Mouse (Mus musculus) forebrain, embryonic 16.5 days (tissue): ENCODE measurements around the gene Nr2e3. TPM values are rescaled to one million over a fixed set of nuclear protein-coding genes. Genes with fewer than 3 reads are reported as not detected.

Experiments
- ATAC-seq: fragments of 200-750 bp; cut with Nextera tagmentation; 2 replicates; pipeline ENCODE4 v1.8.0; 2017; ENCODE audit warnings: mild to moderate bottlenecking, moderate library complexity
- H3K27ac ChIP-seq: fragments of 300-500 bp; sonication (generic); 2 replicates; pipeline ENCODE4 v1.5.1; 2014; ENCODE audit warnings: low read length, control low read depth
- H3K27me3 ChIP-seq: fragments of 300-500 bp; sonication (generic); replicated peaks from 2 replicates; pipeline ENCODE4 v1.6.1; 2014; ENCODE audit warnings: low read length; ENCODE audit not compliant: control insufficient read depth, insufficient read depth
- H3K36me3 ChIP-seq: fragments of 300-500 bp; sonication (generic); 2 replicates; pipeline ENCODE4 v1.6.1; 2014; ENCODE audit not compliant: control insufficient read depth, insufficient read depth
- H3K4me1 ChIP-seq: fragments of 300-500 bp; sonication (generic); replicated peaks from 2 replicates; pipeline ENCODE4 v1.6.1; 2014; ENCODE audit warnings: low read length; ENCODE audit not compliant: control insufficient read depth, insufficient read depth
- H3K4me2 ChIP-seq: fragments of 300-500 bp; sonication (generic); 2 replicates; pipeline ENCODE4 v1.6.1; 2014; ENCODE audit warnings: mild to moderate bottlenecking, low read length, control low read depth
- H3K4me3 ChIP-seq: fragments of 300-500 bp; sonication (generic); replicated peaks from 2 replicates; pipeline ENCODE4 v1.5.1; 2014; ENCODE audit warnings: mild to moderate bottlenecking, low read length, control low read depth
- H3K9ac ChIP-seq: fragments of 300-500 bp; sonication (generic); replicated peaks from 2 replicates; pipeline ENCODE4 v1.6.1; 2014; ENCODE audit warnings: low read depth, low read length, control low read depth
- H3K9me3 ChIP-seq: fragments of 300-500 bp; sonication (generic); 2 replicates; pipeline ENCODE4 v1.6.1; 2016; ENCODE audit warnings: low read length; ENCODE audit not compliant: control insufficient read depth
- WGBS: fragments of 180-500 bp; shearing (Covaris S2); extraction: QIAGEN DNeasy Blood & Tissue Kit; methylation state at CpG from one replicate; pipeline ENCODE4 v1.1.7; 2014; 5-methylcytosine and 5-hydroxymethylcytosine counted together
- polyA plus RNA-seq: library from polyadenylated mRNA; unstranded; fragments of >200 nt; fragmentation: Nextera tagmentation; extraction: Ambion mirVana; gene quantifications from 2 replicates; pipeline ENCODE4 v1.2.1, GENCODE M21; 2015

The Nr2e3 gene
- polyA plus RNA-seq, 1 experiment from 2014 or later = not detected

DNA sequence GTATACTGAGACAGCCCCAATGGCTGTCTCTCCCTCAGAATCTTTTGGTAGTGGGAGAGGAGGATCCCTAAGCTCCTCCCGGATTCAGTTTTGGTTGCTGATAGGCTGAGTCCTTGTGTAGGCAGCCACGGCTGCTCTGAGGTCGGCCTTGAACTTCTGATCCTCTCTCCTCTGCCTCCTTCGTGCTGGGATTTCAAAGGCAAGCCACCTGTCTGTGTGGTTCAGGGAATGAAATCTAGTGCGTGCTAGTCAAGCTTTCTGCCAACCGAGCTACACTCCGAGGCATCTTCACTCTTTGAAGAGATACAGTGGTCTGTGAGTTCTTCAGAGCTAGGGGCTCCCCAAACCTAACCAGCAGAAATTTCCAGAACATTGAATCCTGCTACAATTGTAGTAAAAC, 6.9 kb downstream of the Nr2e3 start:
- Histone ChIP-seq H3K27me3 (no peaks in the 10 kb centered on the region), H3K9ac (no peak overlapping the region), H3K27ac (no peak overlapping the region), H3K4me3 (no peak overlapping the region), H3K9me3 (no peaks in the 10 kb centered on the region), H3K36me3 (no peaks in the 10 kb centered on the region), H3K4me2 (no peak overlapping the region), H3K4me1 (no peaks in the 10 kb centered on the region)
- WGBS = 84% methylated on average over 7 of the region's 7 CpGs
- ATAC-seq = no peak

DNA sequence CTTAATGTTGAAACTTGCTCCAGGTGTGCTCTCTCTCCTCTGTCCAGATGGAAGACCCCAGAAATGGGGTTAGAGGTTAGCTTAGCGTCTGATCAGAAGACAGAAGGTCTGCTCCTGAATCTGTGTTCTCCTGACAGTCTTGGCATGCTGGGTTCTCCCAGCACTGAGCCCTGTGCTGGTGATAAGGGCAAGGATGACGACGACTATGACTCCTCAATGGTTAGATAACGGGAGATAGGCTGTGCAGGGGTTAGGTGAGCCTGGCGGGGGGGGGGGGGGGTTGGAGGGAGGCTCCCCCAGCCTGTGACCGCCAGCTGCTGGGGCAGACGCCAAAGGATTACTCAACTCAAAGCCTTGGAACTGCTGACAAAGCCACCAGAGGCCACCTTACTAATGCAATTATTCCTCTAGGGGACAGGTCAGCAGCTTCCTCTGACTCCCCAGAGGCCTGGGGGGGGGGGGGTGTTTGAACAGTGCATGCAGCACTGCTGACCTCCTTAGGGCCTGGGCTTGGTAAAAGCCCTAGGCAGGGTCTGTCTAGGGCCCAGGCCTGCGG, 7.9 kb downstream of the Nr2e3 start:
- WGBS = 56% methylated on average over 8 of the region's 8 CpGs
- no peaks in the 10 kb centered on the region for H3K4me1 ChIP-seq

DNA sequence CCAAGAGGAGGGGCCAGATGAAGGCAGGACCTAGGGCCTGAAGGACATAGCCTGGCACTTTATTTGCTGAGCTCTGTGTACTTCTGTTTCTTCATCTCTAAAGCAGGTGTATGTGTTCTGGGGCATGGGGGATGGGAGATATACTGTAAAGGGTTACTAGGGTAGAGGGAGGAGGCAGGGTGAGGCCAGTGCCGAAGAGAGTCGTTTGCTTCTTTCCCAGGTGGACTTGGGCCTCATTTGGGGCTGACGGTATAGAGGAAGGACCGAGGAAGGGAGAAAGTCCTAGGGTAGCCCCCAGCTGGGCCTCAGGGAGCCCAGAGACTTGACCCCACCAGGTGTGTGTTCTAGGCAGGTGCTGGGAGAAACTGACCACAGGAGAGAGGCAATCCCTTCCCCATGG, 8.5 kb downstream of the Nr2e3 start:
- Histone ChIP-seq H3K4me2 (no peak overlapping the region), H3K9ac (no peak overlapping the region), H3K4me3 (no peak overlapping the region), H3K36me3 (no peaks in the 10 kb centered on the region), H3K9me3 (no peaks in the 10 kb centered on the region), H3K4me1 (no peaks in the 10 kb centered on the region), H3K27me3 (no peaks in the 10 kb centered on the region), H3K27ac (no peak overlapping the region)
- no peak for ATAC-seq
- 86% methylated on average over 4 of the region's 4 CpGs for WGBS

More for the DNA sequence above, 7.9 kb downstream of the Nr2e3 start:
- no peak overlapping the region for H3K4me3 ChIP-seq
- H3K36me3 ChIP-seq = no peaks in the 10 kb centered on the region
- H3K27ac ChIP-seq = no peak overlapping the region
- no peaks in the 10 kb centered on the region for H3K9me3 ChIP-seq
- no peaks in the 10 kb centered on the region for H3K27me3 ChIP-seq
- H3K9ac ChIP-seq = no peak overlapping the region
- no peak for ATAC-seq
- H3K4me2 ChIP-seq = no peak overlapping the region

DNA sequence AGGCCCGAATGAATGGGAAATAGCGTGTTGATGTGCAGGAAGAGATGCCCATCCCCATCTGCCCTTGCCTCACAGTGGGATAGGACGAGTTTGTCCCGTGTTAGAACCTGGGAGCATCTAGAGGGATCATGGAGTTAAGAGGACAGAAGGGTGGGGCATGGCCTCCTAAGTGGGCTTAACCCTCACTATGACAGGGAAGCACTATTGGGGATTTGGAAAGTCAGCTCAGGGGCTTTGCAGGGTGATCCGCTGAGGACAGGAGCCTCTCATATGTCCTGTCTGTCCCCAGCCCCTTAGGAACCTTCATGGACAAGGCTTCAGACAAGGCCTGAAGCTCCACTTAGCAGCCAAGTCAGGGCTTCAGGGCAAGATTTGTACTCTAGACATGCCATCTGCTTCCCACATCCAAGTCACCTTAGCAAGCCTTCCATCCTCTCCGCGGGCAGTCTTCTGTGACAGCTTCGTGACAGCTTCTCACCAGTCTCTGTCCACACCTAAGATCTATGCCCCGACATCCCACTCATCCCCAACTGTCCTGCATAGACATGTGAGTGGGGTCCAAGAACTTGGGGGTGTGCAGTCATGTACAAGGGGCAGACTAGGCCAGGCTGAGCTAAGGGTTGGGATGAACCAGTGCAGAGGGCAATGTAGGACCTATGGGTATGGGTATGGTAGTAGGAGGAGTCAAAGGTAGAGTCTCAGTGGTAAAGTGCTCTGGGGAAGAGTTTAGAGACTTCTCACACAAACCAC, 9.3 kb downstream of the Nr2e3 start:
- Histone ChIP-seq H3K27me3 (no peaks in the 10 kb centered on the region), H3K4me3 (no peak overlapping the region), H3K27ac (no peak overlapping the region), H3K4me1 (no peaks in the 10 kb centered on the region), H3K36me3 (no peaks in the 10 kb centered on the region), H3K9ac (no peak overlapping the region), H3K4me2 (no peak overlapping the region), H3K9me3 (no peaks in the 10 kb centered on the region)
- no peak for ATAC-seq
- WGBS = 91% methylated on average over 9 of the region's 9 CpGs

DNA sequence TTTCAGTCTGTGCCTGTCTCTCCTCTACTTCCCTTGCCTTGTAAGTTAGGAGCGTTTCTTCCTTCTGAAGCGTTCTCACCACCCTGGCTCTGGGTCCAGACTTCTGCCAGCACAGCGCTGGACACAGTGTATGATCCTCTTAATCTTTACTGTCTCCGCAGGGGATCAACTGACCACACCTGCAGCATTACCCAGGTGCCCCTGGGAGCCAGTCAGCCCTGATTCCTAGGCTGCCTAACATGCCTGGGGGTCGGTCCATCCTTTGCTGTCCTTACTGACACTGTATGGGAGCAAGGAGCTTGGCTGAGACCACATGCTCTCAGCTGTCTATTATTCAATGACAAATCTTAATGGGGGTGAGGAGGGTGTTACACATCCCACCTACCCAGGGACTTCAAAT, 10.5 kb downstream of the Nr2e3 start:
- Histone ChIP-seq H3K9me3 (no peaks in the 10 kb centered on the region), H3K4me1 (no peaks in the 10 kb centered on the region), H3K27me3 (no peaks in the 10 kb centered on the region), H3K36me3 (no peaks in the 10 kb centered on the region), H3K4me3 (no peak overlapping the region), H3K27ac (no peak overlapping the region), H3K4me2 (no peak overlapping the region), H3K9ac (no peak overlapping the region)
- WGBS = 90% methylated on average over 5 of the region's 5 CpGs
- ATAC-seq = no peak

DNA sequence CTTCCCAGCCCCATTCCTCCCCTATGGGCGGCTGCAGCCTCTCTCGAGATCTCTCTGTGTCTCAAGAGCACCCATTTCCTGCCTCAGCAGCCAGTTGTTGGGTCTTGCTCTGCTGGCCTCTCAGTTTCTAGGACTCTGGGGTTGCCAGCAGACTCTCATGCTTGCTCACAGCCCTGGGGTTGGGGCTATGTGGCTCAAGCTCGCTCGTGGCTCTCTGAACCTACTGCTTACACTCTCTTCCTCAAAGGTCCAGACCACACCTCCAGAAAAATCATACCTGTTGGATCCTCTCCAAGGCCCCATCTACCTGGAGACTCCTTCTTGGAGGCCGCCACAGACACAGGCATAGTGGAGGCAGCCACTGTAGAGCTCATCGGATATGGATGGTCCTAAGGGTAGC, 10.9 kb downstream of the Nr2e3 start:
- ATAC-seq = no peak
- H3K9ac ChIP-seq = no peak overlapping the region
- H3K27ac ChIP-seq = no peak overlapping the region
- H3K27me3 ChIP-seq = no peaks in the 10 kb centered on the region
- no peaks in the 10 kb centered on the region for H3K9me3 ChIP-seq
- H3K4me1 ChIP-seq = no peaks in the 10 kb centered on the region
- H3K36me3 ChIP-seq = no peaks in the 10 kb centered on the region
- no peak overlapping the region for H3K4me2 ChIP-seq
- 88% methylated on average over 6 of the region's 6 CpGs for WGBS
- no peak overlapping the region for H3K4me3 ChIP-seq

DNA sequence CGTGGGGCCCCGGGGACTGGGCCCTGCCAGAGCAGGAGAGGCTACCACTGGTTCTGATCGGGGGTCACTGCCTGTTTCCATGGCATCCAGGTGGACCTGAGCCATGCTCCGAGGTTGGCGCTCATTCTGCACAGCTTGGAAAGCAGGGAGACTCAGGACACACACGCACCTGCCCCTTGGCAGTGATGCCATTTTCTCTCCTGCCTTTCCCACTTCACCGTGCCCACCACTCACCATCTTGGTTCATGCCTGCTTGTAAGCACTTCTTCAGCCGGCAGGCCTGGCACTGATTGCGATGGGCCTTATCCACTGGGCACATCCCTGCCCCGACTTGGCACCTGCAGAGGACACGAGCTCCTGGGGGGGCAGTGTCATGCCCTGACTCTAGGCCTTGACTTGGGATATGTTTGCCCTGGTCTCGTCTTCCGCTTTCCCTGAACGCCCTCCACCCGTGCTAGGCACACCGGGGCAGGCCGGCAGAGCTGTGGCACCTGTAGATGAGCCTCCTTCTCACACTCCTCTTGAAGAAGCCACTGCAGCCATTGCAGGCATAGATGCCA, 11.7 kb downstream of the Nr2e3 start:
- no peaks in the 10 kb centered on the region for H3K4me1 ChIP-seq
- no peak overlapping the region for H3K4me2 ChIP-seq
- no peaks in the 10 kb centered on the region for H3K27me3 ChIP-seq
- H3K36me3 ChIP-seq = no peaks in the 10 kb centered on the region
- 88% methylated on average over 17 of the region's 17 CpGs for WGBS
- no peaks in the 10 kb centered on the region for H3K9me3 ChIP-seq
- H3K9ac ChIP-seq = no peak overlapping the region
- no peak overlapping the region for H3K27ac ChIP-seq
- no peak overlapping the region for H3K4me3 ChIP-seq
- ATAC-seq = no peak

DNA sequence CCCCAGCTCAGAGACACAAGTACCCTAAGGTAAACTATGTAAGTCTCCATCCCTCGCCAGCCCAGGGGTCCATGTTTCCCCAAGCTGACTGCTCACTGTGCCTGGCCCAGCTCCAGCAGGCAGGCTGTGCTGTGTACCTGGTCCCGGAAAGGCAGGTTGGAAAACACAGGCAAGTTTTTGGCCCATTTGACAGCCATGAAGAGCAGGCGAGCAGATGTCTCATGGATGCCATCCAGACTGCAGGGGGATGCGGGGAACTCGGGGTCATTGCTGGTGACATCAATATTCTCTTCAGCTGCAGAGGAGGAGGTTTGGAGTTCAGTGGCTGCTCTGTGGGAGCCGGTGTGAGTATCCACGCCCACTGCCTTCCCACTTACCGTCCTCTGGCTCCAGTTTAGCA, 12.2 kb downstream of the Nr2e3 start:
- 71% methylated on average over 8 of the region's 8 CpGs for WGBS
- H3K4me2 ChIP-seq = no peak overlapping the region
- H3K9ac ChIP-seq = no peak overlapping the region
- H3K27me3 ChIP-seq = no peaks in the 10 kb centered on the region
- ATAC-seq = no peak
- H3K36me3 ChIP-seq = no peaks in the 10 kb centered on the region
- no peak overlapping the region for H3K4me3 ChIP-seq
- H3K27ac ChIP-seq = no peak overlapping the region
- no peaks in the 10 kb centered on the region for H3K9me3 ChIP-seq
- no peaks in the 10 kb centered on the region for H3K4me1 ChIP-seq

DNA sequence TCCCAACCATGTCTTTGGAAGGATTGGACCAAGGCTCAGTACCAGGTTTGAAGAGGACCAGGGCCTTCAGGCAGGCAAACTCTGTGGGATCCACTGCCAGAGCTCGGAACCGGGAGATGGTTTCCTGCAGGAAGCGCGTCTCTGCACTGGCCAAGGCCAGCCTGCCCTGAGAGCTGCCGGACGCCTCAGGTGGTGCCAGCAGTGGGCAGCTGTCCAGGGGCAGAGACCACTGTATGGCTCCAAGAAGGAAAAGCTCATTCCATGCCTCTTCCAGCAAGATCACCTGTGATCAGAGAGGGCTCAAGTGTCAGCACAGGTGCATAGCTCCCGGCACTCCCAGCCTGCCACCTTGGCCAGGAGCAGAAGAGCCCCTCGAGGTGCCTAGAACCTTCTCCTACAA, 13.2 kb downstream of the Nr2e3 start:
- Histone ChIP-seq H3K4me1 (no peaks in the 10 kb centered on the region), H3K27ac (no peak overlapping the region), H3K27me3 (no peaks in the 10 kb centered on the region), H3K9ac (no peak overlapping the region), H3K4me2 (no peak overlapping the region), H3K36me3 (no peaks in the 10 kb centered on the region), H3K4me3 (no peak overlapping the region), H3K9me3 (no peaks in the 10 kb centered on the region)
- no peak for ATAC-seq
- 87% methylated on average over 8 of the region's 8 CpGs for WGBS
